Mouse (Mus musculus) WW6 (cell line): ENCODE data around the gene C4b.
"Not testable (repeated sequence)": the region's sequence is repeated elsewhere in the genome, so short reads cannot be mapped to it uniquely, and the experiment has no call there.

Experiments used
- DNase-seq: peaks from one replicate; pipeline ENCODE4 v3.0.0-alpha.2; 2013; ENCODE audit warnings: low read depth, low spot score

Gene C4b

DNA sequence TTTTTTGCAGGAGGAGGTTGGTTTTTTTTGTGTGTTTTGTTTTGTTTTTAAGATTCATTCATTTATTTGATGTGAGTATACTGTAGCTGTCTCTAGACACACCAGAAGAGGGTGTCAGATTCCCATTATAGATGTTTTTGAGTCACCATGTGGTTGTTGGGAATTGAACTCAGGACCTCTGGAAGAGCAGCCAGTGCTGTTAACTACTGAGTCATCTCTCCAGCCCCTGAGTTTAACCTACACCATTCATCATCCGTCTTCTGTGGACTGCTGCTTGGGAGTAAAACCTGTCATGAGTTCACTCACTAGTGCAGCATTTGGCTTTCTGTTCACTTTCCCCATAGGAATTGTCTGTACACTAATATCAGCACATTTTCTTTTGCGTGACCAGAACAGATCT, 37.2 kb downstream of the C4b start:
- DNase-seq = not testable (repeated sequence)

DNA sequence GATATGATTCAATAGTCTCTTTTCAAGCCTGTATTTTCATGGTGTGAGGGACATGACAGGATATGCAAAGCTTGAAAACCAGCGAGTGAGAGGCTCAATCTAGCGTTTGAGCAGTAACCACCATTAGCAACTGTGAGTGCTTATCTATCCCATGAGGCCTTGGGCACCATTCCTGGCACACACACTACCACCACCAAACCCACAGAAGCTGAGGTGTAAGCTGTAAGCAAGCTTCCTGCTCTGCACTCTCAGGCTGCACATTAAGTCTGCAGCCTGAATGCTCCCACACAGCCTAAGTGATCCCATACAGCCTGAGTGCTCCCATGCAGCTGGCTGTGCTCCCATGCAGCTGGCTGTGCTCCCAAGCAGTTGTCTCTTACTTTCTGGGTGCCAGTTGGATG, 43.0 kb downstream of the C4b start:
- DNase-seq = no peak

- no peak for DNase-seq
These were observed 43.9 kb downstream of the C4b start for GRCm38 (mm10) chr17:34699575-34700408.

- DNase-seq = no peak
These were observed 50.8 kb downstream of the C4b start for GRCm38 (mm10) chr17:34692906-34693305.

DNA sequence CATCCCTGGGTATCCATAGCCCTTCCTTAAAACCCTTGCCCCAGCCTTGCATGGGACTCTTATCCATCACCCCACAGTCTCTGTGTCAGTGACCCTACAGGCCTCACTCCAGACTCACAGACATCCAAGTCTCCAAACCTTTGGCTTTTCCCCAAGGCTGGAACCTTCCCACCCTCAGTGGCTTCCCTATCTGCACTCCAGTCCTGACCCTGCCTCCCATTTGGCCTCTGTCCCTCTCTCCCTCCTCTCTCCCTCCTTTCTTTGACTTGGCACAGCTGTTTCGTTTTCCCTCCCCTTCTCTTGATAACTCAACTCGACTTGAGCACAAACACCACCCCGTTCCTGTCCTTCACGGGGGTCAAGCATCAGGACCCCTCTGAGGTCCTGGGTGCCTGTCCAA, 53.2 kb downstream of the C4b start:
- no peak for DNase-seq

DNA sequence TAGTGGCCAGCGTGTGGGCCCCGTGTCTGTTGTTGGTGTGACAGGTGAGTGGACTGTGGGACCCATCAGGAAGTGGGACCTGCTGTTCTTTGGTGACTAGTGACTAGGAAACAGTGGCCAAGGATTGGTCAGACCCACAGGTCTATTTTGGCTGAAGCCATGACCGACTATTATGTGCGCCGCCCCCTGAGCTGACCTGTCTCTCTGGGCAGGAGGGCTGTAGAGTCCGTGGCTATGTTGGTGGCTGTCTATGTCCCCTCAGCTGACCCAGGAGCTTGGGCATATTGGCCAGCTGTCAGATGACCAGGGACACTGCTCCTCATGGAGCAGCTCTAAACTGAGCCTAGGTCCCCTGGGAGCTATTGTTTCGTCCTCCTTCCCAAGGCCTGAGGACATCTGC, 54.8 kb downstream of the C4b start:
- no peak for DNase-seq

DNA sequence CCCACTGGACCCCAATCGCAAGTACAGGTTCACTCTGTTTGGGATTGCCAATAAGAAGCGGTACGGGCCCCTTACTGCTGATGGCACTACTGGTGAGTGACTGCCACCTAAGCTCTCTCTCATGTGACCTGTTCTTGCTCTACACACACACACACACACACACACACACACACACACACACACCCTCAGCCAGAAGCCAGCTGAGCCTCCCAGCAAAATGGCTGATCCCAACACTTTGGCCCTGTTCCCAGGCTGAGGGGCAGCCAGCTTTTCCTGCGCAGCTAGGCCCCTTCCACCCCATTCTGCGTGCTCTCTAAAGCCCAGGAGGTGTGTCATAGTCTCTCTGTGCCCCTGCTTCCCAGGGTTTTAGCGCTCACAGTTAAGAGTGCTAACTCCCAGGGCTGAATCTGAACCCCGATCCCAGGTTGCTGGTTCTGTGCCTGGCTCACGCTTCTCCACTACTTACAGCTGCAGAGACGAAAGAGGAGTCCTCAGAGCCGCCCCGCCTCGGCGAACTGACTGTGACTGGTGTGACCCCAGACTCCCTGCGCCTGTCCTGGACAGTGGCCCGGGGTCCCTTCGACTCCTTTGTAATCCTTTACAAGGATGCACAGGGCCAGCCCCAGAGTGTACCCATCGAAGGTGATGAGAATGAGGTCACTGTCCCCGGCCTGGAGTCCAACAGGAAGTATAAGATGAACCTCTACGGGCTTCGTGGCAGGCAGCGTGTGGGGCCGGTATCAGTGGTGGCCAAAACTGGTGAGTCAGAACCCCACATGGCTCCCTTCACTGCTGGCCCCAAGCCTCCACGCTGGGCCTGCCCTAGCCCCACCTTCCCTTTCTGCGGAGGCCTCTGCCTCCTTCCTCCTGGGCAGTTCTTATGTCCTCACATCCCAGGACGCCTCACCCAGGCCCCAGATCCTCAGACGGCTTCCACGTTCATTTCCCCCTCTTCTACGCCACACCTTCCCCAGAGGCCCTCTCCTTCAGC, 58.3 kb downstream of the C4b start:
- DNase-seq = no peak

GRCm38 (mm10) chr17:34684253-34684893, 59.3 kb downstream of the C4b start:
- no peak for DNase-seq

- no peak for DNase-seq
These were observed 59.9 kb downstream of the C4b start for GRCm38 (mm10) chr17:34683686-34684220.

DNA sequence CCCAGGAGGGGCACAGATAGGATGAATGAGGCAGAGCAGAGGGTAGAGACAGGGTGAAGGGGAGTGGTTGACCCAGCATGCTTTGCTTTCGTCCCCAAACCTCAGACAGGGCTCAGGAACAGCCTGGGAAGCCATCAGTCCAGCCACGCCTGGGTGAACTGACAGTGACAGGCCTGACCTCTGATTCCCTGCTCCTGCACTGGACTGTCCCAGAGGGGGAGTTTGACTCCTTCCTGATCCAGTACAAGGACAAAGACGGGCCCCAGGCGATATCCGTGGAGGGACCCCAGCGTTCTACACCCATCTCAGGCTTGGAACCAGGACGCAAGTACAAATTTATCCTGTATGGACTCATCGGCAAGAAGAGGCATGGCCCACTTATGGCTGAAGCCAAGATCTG, 60.5 kb downstream of the C4b start:
- no peak for DNase-seq

DNA sequence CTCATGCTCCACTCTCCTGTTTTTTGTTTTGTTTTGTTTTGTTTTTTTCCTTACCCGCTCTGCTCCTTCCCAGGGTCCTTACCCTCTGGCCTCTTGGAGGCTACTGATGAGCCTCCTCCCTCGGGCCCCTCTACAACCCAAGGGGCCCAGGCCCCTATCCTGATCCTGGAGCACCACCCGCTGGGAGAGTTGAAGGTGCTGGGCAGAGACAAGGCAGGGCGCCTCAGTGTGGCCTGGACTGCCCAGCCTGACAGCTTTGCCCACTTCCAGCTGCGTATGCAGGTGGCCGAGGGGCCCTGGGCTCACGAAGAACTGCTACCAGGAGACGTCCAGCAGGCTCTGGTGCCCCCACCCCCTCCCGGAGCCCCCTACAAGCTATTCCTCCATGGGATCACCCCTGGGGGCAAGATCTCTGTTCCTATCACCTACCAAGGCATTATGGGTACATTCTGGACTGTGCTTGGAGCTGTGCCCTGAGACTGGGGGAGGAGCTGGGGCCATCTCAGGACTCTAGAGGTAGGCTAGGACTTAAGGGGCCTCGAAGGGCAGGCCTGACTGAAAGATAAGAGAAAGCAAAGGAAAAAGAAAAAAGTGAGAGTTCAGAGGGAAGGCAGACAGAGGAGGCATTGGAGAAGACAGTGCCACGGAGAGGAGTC, 61.7 kb downstream of the C4b start:
- no peak for DNase-seq

GRCm38 (mm10) chr17:34681132-34681571, 62.5 kb downstream of the C4b start:
- no peak for DNase-seq

DNA sequence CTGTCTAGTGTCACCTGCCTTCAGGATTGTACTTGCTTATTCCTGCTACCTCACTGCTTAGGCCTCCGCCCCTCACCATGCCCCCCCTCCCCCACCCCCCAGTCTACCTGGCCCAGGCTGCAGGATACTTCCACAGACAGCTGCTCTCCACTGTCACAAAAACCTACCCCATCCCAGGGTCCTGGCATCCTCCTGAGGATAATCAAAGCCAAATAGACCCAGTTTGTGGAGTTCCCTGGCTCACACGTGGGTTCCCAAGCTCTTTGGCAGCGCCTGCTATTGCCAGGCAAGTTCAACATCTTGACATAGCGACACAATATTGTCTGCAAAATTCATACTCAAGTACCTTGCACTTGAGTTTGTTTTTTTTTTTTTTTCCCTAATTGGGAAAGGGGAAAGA, 63.1 kb downstream of the C4b start:
- DNase-seq = no peak

DNA sequence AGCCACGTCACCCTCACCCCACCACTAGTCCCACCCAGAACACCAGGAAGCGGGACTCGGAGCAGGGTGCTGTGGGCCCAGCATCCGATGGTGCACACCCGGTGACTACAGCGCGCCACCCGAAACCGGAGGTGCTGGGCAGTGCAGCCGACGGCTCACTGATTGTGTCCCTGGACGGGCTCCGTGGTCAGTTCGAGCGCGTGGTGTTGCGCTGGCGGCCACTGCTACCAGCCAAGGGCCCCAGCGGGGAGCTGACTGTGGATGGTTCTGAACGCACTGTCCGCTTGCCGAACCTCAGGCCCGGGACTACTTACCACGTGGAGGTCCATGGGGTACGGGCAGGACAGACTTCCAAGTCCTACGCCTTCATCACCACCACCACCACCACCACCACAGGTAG, 63.5 kb downstream of the C4b start:
- DNase-seq = no peak
